Mouse (Mus musculus): ENCODE data around the gene Slc25a19.

Gene Slc25a19

GRCm38 (mm10) chr11:115640978-115641663, 13.0 kb upstream of the Slc25a19 start:
- no peak for DNase-seq

- no peak for DNase-seq
Measured at GRCm38 (mm10) chr11:115640311-115640828, 12.3 kb upstream of the Slc25a19 start.

GRCm38 (mm10) chr11:115639540-115639939, 11.4 kb upstream of the Slc25a19 start:
- DNase-seq: no peak

- no peak for DNase-seq
Measured at GRCm38 (mm10) chr11:115638498-115639409, 10.7 kb upstream of the Slc25a19 start.

GRCm38 (mm10) chr11:115636960-115637359, 8.9 kb upstream of the Slc25a19 start:
- no peak for DNase-seq

- DNase-seq: no peak
Measured at GRCm38 (mm10) chr11:115635484-115635883, 7.4 kb upstream of the Slc25a19 start.

- DNase-seq: no peak
Measured at GRCm38 (mm10) chr11:115635041-115635440, 6.9 kb upstream of the Slc25a19 start.

- DNase-seq: no peak
Measured at GRCm38 (mm10) chr11:115634109-115634508, 6.0 kb upstream of the Slc25a19 start.

- no peak for DNase-seq
Measured at GRCm38 (mm10) chr11:115632862-115633261, 4.8 kb upstream of the Slc25a19 start.

GRCm38 (mm10) chr11:115632247-115632646, 4.2 kb upstream of the Slc25a19 start:
- DNase-seq: no peak

- peak; percentile 62 to 77 for DNase-seq
Measured at GRCm38 (mm10) chr11:115631505-115631890, 3.4 kb upstream of the Slc25a19 start.

GRCm38 (mm10) chr11:115630532-115631504, 2.7 kb upstream of the Slc25a19 start:
- DNase-seq: no peak

- no peak for DNase-seq
Measured at GRCm38 (mm10) chr11:115629734-115630531, 1.8 kb upstream of the Slc25a19 start.

GRCm38 (mm10) chr11:115628465-115629101, 488 bp upstream of the Slc25a19 start:
- DNase-seq: no peak

- DNase-seq: no peak
Measured at GRCm38 (mm10) chr11:115626824-115627616, 1.1 kb downstream of the Slc25a19 start.

- DNase-seq: peak; percentile 86 to 92
Measured at GRCm38 (mm10) chr11:115625877-115626276, 2.2 kb downstream of the Slc25a19 start.

- peak in 1 of 2 experiments; percentile 62 for DNase-seq
Measured at GRCm38 (mm10) chr11:115623487-115624070, 4.5 kb downstream of the Slc25a19 start.

- no peak for DNase-seq
Measured at GRCm38 (mm10) chr11:115619949-115620348, 8.1 kb downstream of the Slc25a19 start.

- DNase-seq: peak in 1 of 2 experiments; percentile 61
Measured at GRCm38 (mm10) chr11:115618732-115619516, 9.2 kb downstream of the Slc25a19 start.
